Mouse (Mus musculus) small intestine, adult 2 months (tissue): ENCODE results near the gene Serpina10.

ENCODE experiments used
- CTCF ChIP-seq: fragments of 200-500 bp; IDR thresholded peaks from 2 replicates; pipeline ENCODE4 v1.5.1; 2012; ENCODE audit warnings: low read depth, mild to moderate bottlenecking, control low read depth, inconsistent platforms, low read length, moderate library complexity, mixed read lengths; ENCODE audit not compliant: insufficient replicate concordance, insufficient read length; ENCODE audit errors: extremely low read depth
- POLR2A ChIP-seq: fragments of 200-500 bp; IDR thresholded peaks from 2 replicates; pipeline ENCODE4 v1.6.1; 2012; ENCODE audit warnings: low read depth, mild to moderate bottlenecking, control low read depth, inconsistent platforms, low read length, moderate library complexity

DNA sequence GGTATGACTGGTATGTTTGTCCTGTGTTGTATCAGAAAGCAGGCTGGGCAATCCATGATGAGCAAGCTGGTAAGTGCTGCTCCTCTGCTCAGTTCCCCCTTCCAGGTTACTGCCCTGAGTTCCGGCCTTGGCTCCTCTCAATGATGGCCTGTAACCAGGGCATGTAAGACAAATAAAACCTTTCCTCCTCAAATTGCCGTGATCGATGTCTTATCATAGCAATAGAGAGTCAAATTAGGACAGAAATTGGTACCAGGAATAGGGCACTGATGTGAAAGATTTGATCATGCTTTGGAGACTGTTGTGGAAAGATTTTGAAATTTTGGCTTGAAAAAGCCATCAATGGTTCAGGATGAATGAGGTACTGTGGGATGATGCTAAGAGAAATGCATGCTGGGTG, 34.0 kb upstream of the Serpina10 start:
- TF ChIP-seq POLR2A (no peak), CTCF (no peak)
